Mouse (Mus musculus) lung, adult 2 months (tissue): ENCODE results near the gene Cyp2j9.

Experiments
- CTCF ChIP-seq: fragments of 200-500 bp; IDR thresholded peaks from 2 replicates; pipeline ENCODE4 v1.5.1; 2011; ENCODE audit warnings: mild to moderate bottlenecking, low read length, control low read depth; ENCODE audit not compliant: insufficient read depth
- POLR2A ChIP-seq: fragments of 200-500 bp; IDR thresholded peaks from 2 replicates; pipeline ENCODE4 v1.6.1; 2011; ENCODE audit warnings: low read depth, mild to moderate bottlenecking, control low read depth, low read length, borderline replicate concordance; ENCODE audit errors: extremely low read depth

- TF ChIP-seq CTCF = no peak
- TF ChIP-seq POLR2A = no peak
Observed at GRCm38 (mm10) chr4:96545976-96546375, 45.4 kb downstream of the Cyp2j9 start.
